Mouse (Mus musculus): ENCODE data around the gene Kcna7. TPM values are rescaled to one million over a fixed set of nuclear protein-coding genes. Genes with fewer than 3 reads are reported as not detected.
A peak's percentile ranks its signal among the peaks of the same experiment; 100 is the strongest.
"Not testable (repeated sequence)": the region's sequence is repeated elsewhere in the genome, so short reads cannot be mapped to it uniquely, and the experiment has no call there.

The Kcna7 gene
- total RNA-seq (2021): not detected in 2 replicates
- long read RNA-seq, experiment 1: 0 reads
- long read RNA-seq, experiment 2: 0 reads

GRCm38 (mm10) chr7:45405091-45406075 lies at the start of gene Kcna7:
Kcna7 (plus strand) TSS chr7:45405653.
- peak; percentile 86 for DNase-seq

GRCm38 (mm10) chr7:45356087-45356486 lies 49.4 kb upstream of the Kcna7 start:
- DNase-seq: no peak

- not testable (repeated sequence) for DNase-seq
Measured at GRCm38 (mm10) chr7:45359081-45359480, 46.4 kb upstream of the Kcna7 start.

- no peak for DNase-seq
Measured at GRCm38 (mm10) chr7:45360404-45361125, 44.9 kb upstream of the Kcna7 start.

- DNase-seq: peak; percentile 86
Measured at GRCm38 (mm10) chr7:45361243-45361804, 44.1 kb upstream of the Kcna7 start.

- DNase-seq: peak; percentile 61
Measured at GRCm38 (mm10) chr7:45362801-45363200, 42.7 kb upstream of the Kcna7 start.

GRCm38 (mm10) chr7:45363983-45364382 lies 41.5 kb upstream of the Kcna7 start:
- no peak for DNase-seq

- peak; percentile 77 for DNase-seq
Measured at GRCm38 (mm10) chr7:45365742-45366651, 39.5 kb upstream of the Kcna7 start.

- no peak for DNase-seq
Measured at GRCm38 (mm10) chr7:45366652-45367019, 38.8 kb upstream of the Kcna7 start, which contains the start of gene Ppfia3. Ppfia3 (minus strand) TSS chr7:45367019.

GRCm38 (mm10) chr7:45367020-45367880 lies 38.2 kb upstream of the Kcna7 start:
- DNase-seq: peak; percentile 99

- no peak for DNase-seq
Measured at GRCm38 (mm10) chr7:45368178-45368577, 37.3 kb upstream of the Kcna7 start.

GRCm38 (mm10) chr7:45369022-45369745 lies 36.3 kb upstream of the Kcna7 start:
- no peak for DNase-seq

- no peak for DNase-seq
Measured at GRCm38 (mm10) chr7:45369836-45370474, 35.5 kb upstream of the Kcna7 start.

- DNase-seq: peak; percentile 95
Measured at GRCm38 (mm10) chr7:45370475-45371311, 34.8 kb upstream of the Kcna7 start, which contains the start of gene Lin7b. Lin7b (minus strand) TSS chr7:45370583.

GRCm38 (mm10) chr7:45372371-45372770 lies 33.1 kb upstream of the Kcna7 start:
- DNase-seq: no peak

GRCm38 (mm10) chr7:45374620-45375019 lies 30.8 kb upstream of the Kcna7 start:
- no peak for DNase-seq

- no peak for DNase-seq
Measured at GRCm38 (mm10) chr7:45376057-45376456, 29.4 kb upstream of the Kcna7 start.

- DNase-seq: no peak
Measured at GRCm38 (mm10) chr7:45386077-45386476, 19.4 kb upstream of the Kcna7 start.

Data from adrenal gland, postnatal 14 days (tissue).